Mouse (Mus musculus) CH12.LX (cell line): ENCODE measurements around the gene Sds.

ENCODE experiments used
- CHD2 ChIP-seq: IDR thresholded peaks from 2 replicates; pipeline ENCODE4 v1.6.1; 2011; ENCODE audit warnings: low read length, improper control_type of control experiment
- CTCF ChIP-seq, 2 experiments: IDR thresholded peaks in 1 of 2; conservative IDR thresholded peaks in 1 of 2; 2 replicates each; pipeline ENCODE4 v1.5.1; 2011 to 2012; ENCODE audit warnings: low read depth in 2 of 2, low read length in 2 of 2, improper control_type of control experiment in 1 of 2, inconsistent platforms in 1 of 2, mild to moderate bottlenecking in 1 of 2, moderate library complexity in 1 of 2
- GABPA ChIP-seq: IDR thresholded peaks from 2 replicates; pipeline ENCODE4 v1.6.1; 2012; ENCODE audit warnings: low read depth, low read length, improper control_type of control experiment, inconsistent platforms; ENCODE audit not compliant: insufficient replicate concordance
- JUND ChIP-seq: conservative IDR thresholded peaks from 2 replicates; pipeline ENCODE4 v1.6.1; 2011; ENCODE audit warnings: low read depth, low read length, improper control_type of control experiment
- MEF2A ChIP-seq: IDR thresholded peaks from 2 replicates; pipeline ENCODE4 v1.6.1; 2014; ENCODE audit warnings: low read depth, mild to moderate bottlenecking, inconsistent platforms, low read length, improper control_type of control experiment, borderline replicate concordance
- MXI1 ChIP-seq: IDR thresholded peaks from 2 replicates; pipeline ENCODE4 v1.6.1; 2011; ENCODE audit warnings: mild to moderate bottlenecking, low read depth, low read length, improper control_type of control experiment
- NELFE ChIP-seq: IDR thresholded peaks from 2 replicates; pipeline ENCODE4 v1.6.1; 2011; ENCODE audit warnings: low read depth, low read length, improper control_type of control experiment
- PAX5 ChIP-seq: IDR thresholded peaks from 2 replicates; pipeline ENCODE4 v1.6.1; 2012; ENCODE audit warnings: low read length, inconsistent platforms, mixed read lengths
- POLR2A ChIP-seq: IDR thresholded peaks from 2 replicates; pipeline ENCODE4 v1.6.1; 2011; ENCODE audit warnings: low read depth, mild to moderate bottlenecking, improper control_type of control experiment, low read length
- RAD21 ChIP-seq: IDR thresholded peaks from 2 replicates; pipeline ENCODE4 v1.6.1; 2011; ENCODE audit warnings: low read depth, mild to moderate bottlenecking, low read length, improper control_type of control experiment, moderate library complexity
- TCF12 ChIP-seq: IDR thresholded peaks from 2 replicates; pipeline ENCODE4 v1.6.1; 2014; ENCODE audit warnings: low read depth, mild to moderate bottlenecking, inconsistent platforms, low read length, improper control_type of control experiment

DNA sequence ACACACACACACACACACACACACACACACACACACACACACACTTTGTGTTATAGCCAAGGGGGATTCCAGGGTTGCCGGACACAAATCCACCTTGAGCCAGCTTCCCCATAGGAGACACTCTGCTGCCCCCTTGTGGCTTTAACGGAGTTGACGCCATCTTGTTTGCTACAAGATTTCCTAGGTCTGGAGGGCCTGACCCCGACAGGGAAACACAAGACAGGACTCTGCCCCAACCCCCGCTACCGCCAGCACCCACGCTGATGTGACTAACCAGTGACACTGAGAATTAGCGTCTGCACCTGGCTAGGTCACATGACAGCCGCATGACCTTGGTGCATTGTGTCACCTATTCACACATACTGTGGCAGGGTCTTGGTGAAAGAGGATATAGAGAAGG, 18.7 kb upstream of the Sds start:
- TF ChIP-seq JUND (no peak), MXI1 (no peak), POLR2A (no peak), MEF2A (no peak), TCF12 (0 out of 2 replicates have a peak, but pooled peaks have one; percentile 14), NELFE (no peak), CTCF (conservative IDR thresholded peaks at IDR 0.05 in 1 of 2, IDR thresholded peaks at IDR 0.05 in 1 of 2; ENCODE audit: low read depth in 2 of 2, low read length in 2 of 2) (peak in 1 of 2 experiments; percentile 83; a peak in 3 of 4 replicates), GABPA (no peak), CHD2 (no peak), RAD21 (peak; percentile 78), PAX5 (no peak)
